Mouse (Mus musculus): ENCODE results near the gene Fam122a.

- TF ChIP-seq CTCF (IDR thresholded peaks at IDR 0.05; ENCODE audit: low read depth) (no peak), EP300 (IDR thresholded peaks at IDR 0.05; ENCODE audit: low read depth) (no peak)
These were observed 37.4 kb downstream of the Fam122a start for GRCm38 (mm10) chr19:24439715-24440114.
